Mouse (Mus musculus) retina, embryonic 14.5 days (tissue): ENCODE results near the gene Wwc1.

Experiments
- DNase-seq: peaks from one replicate; pipeline ENCODE4 v3.0.0-alpha.2; 2015; ENCODE audit warnings: low spot score

The Wwc1 gene

DNA sequence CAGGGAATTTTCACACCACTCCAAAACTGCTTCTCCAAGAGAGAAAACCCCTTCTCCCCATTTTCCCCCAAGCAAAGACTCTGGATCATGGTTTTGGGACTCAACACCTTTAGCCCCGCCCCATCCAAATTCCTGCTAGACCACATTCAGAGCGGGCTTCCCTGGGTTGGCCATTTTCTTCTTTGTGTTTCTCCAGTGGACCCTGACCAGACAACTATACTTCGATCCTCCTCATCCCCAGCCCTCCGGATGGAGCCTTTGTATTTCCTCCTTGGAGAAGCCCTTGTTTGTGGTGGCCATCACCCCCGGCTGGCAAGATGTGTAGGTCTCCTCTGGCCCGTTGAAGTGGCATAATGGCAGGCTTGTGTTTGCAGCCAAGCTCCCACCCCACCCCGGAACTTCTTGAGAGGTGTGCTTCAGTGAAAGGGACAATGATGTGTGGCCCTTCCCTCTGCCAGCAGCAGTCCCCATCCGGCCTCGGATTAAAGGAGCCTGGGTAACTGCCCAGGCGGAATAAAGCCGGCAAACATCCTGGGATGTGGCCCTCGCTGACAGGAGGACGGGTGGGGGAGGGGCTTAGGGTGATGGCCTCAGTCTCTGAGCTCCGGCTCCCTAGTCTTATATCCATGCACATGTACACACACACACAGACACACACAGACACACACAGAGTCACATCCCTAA, 46.8 kb downstream of the Wwc1 start:
- DNase-seq: peak; percentile 70

DNA sequence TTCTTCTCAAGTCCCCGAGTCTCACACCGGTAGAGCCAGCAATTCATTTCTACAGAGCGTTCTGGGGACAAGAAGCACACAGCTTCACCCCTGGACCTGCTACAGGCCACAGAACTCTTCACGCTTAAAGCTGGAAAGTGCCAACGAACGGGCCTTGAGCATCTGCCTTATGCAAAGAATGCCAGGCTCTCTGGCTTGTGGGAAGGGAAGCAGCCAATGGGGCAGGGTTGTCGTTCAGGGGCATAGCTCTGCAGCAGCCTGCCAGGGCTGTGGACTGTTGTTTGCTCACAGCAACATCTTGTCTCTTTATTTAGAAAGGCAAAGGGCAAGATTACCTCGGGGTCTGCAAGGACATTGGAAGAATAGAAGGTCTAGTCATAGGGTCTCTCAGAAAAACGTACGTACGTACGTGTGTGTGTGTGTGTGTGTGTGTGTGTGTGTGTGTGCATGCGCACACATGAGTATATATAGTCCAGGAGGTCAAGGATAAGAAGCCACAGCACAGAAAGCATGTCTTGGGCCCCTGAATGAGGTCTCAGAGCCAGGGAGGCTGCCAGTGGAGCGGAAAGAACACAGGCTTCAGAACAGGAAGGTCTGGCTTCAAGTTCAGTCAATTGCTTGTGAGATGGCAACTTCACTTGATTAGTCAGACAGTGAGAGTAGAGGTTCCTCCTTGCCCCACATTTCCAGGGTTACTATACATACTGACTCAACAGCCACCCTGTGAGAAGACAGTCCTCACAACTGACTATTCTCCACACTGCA, 48.0 kb downstream of the Wwc1 start:
- DNase-seq: no peak

DNA sequence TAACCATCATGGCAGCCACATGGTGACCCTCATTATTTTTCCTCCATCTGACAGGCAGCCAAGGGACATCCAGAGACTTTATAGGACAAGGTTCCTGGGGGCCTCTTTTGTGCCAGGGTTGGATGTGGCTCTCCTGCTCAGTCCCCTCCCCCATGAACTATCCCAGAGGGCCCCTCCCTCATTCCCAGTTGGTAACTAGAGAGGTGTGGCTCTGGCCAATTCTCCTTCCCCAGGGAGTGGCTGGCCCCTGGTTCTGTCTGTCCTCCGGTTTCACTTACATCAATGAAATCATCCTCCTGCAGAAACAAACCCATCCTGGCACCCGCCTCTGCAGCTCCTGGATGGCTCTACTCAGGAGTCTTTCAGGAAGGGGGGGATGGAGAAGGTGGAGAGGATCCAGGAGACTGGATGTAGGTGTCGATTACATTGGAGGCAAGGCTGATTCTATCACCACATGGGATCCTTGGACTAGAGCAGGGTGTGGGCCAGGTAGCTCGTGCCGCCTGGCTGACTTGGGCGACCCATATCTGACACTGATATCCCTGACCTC, 49.7 kb downstream of the Wwc1 start:
- no peak for DNase-seq

DNA sequence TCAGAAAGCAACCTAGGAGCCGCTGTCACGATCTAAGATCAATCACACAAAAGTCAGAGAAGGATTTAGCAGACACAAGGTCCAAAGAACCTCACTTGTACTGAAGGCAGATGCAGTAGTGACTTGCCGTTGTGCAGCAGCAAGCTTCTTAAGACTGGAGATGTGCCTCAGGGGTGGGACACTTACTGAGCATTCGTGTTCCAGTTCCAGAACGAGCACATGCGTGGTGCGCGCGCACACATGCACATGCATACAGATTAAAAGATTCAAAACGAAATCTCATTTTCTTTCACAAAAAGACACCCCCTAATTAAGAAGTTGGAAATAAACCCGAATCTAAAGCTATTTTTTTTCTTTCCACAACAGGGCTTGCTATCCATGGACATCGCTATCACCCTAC, 51.9 kb downstream of the Wwc1 start:
- DNase-seq: no peak

DNA sequence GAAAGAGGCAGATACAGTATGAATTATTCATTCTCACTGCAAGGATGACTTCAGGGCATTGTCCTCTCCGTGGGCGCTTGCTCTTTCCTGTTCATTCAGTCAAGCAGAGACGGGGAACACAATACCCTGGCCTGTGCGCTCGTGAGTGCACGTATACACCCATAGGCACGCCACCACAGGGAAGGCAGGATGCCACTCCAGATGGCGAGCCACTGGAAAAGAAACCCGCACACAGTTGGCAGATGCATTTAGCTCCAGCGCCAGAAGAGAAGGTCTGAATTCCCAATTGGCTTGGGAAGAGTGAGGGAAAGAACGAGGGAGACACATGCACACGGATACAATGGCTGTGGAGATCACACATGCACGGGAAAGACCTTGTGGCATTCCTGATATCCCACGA, 53.0 kb downstream of the Wwc1 start:
- no peak for DNase-seq

DNA sequence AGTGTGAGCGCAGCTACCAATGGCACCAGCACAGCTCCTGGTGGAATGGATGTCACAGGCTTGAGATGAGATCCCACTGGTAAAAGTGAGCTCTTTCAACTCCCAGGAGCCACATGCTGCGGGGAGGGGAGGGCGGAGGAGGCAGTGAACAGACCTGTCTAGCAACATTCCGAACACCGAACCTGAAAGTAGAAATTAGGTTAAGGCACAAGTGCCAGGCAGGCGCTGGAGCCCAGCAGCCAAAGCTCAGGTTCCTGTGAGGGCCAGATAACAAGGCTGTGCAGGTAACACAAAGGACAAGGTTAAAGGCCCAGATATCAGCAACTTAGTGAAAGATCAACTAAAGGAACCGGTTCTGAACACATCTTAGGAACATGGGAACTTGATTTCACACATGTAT, 54.7 kb downstream of the Wwc1 start:
- no peak for DNase-seq

DNA sequence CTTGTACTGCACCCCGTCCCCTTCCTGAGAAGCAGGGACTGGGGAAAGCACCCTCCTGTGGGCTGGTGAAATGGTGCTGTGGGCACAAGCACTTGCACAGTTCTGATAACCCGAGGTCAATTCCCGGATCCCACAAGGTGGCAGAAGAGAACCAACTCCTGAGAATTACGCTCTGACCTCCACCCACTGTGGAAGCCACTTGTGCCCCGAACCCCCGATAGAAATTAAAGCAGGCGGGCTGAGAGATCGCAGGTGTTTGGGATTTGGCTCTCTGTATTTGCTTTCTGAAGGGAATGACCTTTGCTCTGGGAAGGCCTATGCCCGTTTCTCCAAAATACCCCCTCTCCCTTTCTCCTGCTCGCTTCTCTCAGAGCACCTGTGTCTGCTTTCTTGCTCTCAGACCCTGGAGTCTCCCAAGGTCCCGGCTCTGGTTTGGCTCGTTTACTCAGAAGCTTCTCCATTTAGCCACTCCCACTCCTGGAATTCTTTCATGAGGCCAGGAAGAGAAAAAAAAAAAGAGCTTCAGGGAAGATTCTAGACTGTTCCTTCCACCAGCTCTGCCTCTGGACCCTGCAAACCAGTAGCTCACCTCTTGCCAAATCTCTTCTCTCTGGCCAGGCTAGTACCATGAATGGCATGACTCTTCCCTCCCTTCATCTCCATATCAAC, 58.0 kb downstream of the Wwc1 start:
- peak; percentile 60 for DNase-seq

DNA sequence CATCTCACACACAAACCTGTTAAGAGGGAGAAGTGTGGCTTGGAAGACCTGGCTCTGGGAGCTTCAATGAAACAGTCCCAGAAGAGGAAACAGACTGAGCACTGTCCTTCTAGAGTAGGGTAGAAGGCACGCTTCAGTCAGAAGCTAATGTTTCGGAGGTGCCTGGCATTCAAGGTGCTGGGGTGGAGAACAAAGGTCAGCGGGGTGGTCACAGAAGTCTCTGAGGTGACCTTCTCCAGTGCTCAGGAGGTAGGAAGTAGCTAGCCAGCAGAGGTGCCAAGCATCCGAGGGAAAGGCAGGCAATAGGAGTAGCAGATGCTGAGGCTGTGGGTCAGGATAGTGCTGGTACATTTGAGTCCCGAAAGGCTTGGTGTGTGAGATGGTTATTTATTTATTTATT, 59.6 kb downstream of the Wwc1 start:
- DNase-seq: no peak

DNA sequence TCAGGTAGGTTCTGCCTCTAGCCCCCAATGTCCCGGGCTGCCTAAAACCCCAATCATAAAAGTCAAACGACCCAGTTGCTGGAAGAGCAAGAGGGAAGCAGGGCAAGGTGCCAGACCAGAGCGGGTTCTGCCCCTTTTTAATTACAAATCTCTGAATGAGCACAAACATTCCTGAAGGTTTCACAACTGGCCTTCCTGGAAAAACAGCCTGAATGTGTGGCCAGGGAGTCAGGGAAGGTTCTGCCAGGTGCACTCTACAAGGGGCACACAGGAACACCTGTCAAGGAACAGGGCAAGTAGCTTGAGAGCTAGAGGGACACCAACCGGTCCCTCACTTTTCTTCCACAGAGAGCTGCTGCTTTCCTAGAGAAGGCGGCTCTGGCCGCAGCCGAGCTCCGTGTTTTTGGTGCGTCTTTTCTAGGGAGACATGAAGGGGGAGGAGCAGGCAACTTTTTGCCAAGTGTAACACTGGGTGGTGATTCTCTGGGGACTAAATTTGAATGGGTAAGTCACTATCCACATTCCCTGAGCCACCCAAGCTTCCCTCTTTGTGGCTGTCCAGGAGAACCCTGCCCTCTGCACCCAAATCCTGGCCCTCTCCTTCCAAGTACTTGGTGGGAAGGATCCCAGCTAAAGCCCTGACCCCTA, 60.3 kb downstream of the Wwc1 start:
- no peak for DNase-seq

DNA sequence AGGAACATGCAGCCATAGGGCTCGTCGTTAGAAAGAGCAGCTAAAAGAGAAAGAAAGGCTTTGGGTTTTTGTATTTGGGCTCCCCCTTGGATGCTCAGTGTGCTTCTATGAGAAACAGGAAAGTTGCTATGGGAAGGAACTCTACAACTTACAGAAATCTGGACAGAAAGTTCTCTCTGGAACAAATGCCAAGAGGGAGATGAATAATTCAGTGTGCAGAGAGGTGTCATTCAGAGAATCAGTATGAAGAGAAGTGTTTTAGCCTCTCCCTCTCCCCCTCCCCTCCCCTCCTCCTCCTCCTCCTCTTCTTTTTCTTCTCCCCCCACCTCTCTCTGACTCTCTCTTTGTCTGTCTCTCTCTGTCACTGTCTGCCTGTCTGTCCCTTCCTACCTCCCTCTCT, 60.9 kb downstream of the Wwc1 start:
- DNase-seq: no peak

DNA sequence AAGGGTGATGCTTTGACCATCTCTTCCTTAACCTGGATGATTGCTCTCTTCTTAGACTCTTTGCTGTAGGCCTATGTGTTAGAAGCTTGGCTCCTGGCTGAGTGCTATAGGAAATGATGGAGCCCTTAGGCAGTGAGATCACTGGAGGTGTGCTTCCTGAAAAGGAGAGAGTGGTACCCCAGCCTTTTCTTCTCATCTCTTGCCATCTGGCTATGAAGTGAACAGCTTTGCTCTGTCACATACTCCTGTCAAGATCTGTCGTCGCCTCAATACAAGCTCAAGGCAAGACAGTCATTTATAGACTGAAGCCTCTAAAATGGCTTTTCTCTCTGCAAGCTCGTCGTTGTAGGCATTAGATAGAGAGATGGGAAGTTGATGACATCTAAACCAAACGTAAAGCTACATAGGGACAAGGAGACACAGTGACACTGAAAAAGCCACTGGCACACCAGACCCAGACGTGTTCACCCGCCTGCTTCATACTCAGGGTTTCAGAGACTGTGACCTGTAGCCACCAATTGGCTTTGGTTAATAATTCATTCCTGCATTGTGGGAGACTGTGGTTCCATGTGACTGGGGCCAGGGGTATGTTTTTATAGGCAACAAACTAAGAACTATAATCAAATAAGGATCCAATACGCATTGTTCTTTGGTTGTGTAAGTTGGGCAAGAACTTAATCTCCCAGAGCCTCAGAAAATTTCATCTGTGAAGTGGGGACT, 63.7 kb downstream of the Wwc1 start:
- no peak for DNase-seq

DNA sequence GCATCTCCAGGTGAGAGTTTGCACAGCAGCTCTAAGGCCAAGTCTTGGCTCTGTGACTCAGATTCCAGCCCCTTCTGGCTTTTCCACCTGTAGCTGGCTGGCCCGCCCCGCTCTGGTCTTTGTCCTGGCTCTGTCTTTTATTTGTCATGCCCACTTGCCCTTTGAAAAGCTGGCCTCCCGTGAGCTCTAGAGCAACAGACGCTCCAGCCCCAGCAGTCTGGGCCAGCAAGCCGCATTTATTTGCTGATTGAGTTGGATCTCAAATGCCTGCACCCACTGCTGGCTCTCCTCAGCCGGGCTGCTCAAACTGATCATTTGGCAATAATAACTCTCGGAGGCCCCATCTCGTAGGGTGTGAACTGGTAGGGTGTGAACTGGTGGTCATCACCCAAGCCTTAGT, 64.8 kb downstream of the Wwc1 start:
- DNase-seq: no peak

DNA sequence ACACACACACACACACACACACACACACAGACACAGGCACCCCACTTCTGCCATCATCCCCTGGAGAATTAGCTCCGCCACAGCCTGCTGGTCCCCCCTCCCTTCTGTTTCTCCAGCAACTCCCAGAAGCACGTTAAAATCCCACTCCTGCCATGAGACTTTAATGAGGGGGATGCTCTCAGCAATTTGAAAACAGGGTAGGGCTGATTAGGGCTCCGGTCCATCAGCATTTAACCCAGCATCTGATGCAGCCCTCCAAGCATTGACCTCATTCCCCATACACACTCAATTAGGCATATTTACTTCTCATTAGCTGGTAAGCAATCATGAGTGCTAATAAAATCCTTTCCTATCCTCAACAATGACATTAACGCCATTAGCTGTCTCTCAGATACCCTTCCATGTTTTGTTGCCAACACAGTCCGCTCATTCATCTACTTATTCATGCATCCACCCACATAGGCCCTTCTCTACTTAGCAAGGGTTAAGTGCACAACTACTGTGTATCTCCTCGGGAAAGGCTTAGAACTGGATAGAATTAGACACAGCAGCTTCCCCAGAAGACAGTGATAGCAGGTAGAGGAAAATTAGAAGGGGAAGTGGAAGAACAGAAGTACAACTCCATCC, 66.8 kb downstream of the Wwc1 start:
- DNase-seq: peak; percentile 68

DNA sequence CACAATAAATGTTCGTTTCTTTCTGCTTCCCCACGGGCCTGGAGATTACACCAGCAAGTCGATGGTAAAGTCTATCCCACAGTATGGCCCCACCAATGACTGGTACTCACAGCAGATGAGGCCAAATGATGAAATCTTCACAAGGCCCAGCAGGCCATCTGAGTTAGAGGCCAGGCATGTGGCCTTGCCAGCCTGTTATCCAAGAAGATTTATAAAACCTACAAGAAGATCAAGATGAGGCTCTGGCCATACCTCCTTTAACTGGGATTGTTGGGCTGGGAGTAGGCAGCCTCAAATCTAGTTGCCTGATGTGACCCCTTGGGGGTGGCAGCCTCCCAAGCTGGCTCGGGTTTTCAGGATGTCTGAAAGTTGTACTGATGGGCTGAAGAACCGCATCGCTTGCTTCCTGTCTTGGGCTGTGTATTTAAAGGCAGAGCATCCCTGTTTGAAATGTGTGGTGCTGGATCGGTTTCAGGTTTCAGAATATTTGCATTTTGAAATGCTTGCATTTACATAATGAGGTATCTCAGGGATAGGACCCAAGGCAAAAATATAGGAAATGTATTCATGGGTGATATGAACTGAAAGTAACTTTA, 75.3 kb downstream of the Wwc1 start:
- DNase-seq: no peak

DNA sequence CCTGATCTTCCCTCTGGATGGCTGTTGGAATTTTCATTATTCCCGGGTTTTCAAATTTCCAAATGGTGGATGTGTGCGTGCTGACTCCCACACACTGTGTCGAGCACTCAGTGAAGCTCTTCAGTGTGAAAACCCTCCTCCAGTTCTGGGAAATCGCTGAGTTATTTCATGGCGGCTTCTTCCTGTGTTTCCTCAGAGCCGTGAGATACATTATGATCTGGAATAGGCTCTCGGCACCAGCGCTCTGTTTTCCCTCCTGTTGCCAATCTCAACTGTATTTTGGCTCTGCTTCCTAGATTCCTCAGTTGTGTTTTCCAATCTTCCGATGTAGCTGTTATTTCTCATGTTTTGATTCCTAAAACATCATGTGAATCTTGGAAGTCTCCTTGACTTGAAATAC, 77.2 kb downstream of the Wwc1 start:
- no peak for DNase-seq

DNA sequence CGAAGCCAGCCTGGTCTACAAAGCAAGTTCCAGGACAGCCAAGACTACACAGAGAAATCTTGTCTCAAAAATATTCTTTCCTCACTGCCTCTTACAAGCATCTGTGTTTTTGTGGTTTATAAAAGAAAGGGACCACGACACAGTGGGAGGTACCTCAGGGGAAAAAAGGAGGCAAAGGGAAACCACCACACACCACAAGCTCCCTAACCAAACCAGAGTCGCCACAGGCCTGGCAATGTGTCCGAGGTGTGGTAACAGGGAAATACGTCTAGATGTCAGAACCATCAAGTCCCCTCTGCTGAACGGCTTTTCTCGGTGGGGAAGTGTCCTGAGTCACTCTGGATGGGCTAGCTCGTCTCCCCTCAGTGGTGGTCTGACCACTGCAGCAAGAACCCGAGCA, 80.4 kb downstream of the Wwc1 start:
- DNase-seq: no peak

DNA sequence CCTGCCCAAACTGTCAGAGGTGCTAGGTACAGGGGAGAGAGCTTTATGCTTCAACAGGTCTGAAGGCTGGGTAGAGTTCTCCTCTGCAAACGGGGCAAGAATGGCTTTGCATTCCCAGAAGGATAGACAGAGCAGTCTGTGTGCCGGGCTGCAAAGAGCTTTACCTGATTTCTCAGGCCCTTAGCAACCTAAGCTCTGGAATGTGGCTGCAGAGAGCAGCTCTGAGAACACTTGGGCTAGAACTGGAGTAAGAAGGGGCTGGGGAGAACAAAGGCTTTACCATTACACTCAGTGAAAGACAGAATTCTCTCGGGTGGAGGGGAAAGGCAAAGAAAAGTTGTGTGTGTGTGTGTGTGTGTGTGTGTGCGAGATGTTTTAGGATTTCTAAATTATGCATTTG, 86.9 kb downstream of the Wwc1 start:
- no peak for DNase-seq

DNA sequence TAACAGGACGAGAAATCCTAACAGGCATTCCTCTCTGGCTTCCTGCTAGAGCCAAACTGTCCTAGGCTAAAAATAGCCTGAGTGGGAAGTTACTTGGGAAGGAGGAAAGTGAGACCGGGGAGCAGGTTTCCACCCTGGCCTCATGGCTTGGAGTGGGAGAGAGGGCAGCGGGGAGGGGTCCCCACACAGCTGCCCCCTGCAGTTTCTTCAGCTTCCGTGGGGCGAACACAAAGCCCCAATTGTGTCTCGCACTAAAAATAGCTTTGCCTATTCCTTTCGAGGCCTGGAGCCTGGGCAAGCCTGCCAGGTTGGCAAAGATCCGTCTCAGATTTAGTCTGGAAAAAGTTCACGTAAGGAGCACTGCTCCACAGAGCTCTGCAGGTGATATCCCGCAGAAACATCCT, 87.3 kb downstream of the Wwc1 start:
- peak; percentile 39 for DNase-seq

DNA sequence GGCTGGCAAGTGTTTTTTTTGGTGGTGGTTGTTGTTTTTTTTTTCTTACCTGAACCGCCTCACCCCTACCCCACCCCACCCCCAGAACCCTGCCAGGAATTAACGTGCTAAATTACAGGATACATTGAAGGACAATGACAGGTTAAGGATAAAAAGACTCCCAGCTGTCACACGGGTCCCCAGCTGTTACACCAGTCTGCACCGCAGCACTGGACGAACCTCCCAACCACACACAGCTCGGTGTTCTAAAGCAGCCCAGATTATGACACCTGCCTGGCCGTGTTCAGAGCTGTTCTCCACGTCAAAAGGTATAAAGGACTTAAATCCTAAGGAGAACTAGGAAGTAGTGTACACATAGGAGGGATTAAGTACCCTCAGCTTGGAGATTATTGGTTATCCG, 88.0 kb downstream of the Wwc1 start:
- no peak for DNase-seq

DNA sequence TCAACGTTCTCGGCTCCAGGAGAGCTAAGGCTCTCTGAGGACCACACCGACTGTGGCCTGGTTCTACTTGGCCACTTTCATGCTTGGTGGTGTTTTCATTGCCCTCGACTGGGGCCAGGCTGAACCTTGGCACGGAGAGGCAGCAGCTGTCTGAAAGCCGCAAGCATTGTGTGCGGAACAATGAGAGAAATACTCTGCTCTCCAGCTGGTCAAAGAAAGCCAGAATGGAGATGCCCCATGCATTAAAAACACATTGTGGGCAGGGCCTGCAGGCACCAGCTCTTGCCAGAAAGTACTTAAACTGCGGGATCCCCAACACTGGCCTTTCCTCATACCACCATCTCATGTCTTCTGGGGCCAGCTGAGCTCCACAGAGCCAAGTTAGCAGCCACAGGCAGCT, 91.5 kb downstream of the Wwc1 start:
- DNase-seq: no peak

DNA sequence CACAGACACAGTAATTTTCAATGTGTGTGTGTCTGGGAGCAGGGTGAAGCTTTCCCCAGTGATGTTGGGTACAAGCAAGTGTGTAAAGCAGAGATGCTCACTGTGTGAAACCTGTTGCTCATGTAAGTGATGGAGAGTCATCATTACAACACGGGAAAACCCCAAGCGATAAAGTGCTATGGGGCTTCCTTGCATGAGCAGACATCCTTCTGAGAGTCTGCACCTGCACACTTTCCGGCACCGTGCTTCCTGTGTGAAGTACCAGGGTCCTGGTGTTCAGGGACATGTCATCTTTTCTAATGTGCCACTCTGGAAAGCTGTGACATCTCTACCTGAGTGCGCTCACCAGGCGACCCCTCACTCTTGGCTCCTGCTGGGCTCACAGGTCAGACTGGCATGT, 97.5 kb downstream of the Wwc1 start:
- DNase-seq: no peak
